Mouse (Mus musculus): ENCODE data around the gene Tusc2.

DNA sequence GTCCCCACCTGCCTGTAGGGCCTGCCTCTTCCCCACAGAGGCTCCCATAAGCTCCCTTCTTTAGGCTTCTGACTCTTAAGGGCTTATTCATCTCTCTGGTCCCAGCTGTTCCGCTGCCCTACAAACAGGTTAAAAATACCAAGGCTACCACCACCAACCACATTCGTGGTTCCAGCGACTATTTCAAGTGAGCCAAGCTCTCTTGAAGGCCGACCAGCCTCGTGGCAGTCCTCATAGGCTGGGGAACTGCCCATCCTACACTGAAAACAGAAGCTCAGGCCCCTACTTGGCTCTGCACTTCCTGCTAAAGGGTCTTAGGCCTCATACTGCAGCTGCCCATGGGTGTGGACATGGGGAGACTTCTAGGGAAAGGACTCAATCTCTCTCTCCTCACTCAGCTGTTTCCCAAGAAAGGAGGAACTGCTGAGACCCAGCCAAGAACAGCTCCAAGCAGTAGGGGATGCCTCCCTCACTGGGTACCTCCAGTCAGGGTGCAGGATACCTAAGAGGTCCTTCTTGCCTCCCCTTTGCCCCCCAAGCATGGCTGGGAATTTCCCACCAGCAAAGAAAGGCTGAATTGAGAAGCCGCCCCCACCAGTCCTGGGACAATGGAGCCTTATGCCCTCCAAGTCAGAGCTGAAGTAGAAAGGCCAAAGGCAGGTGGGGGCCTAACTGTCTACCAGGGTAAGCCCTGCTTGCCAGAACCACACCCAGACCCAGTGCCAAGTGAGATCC is 48.6 kb downstream of the Tusc2 start:
- TF ChIP-seq CTCF (IDR thresholded peaks at IDR 0.05; ENCODE audit: low read depth, low read length) (no peak), POLR2A (IDR thresholded peaks at IDR 0.05; ENCODE audit: borderline replicate concordance, low read depth, low read length) (no peak)
